In genomic region chr13:48130724-48131123, GRCm38 (mm10) we compare ENCODE assay signal across 8 mouse cellular contexts.
DNase-seq lines count a peak whose midpoint lies in the region; ATAC-seq lines count a peak whose summit lies in the region.

No protein-coding gene starts in this region.

- H3K27me3 ChIP-seq in forebrain, embryonic 13.5 days, result no peaks in the 10 kb centered on the region
- no peaks in the 10 kb centered on the region; the same call in 1 of the 2 replicates for H3K27me3 ChIP-seq in heart, embryonic 15.5 days
- peaks cover 8% of the 10 kb centered on the region for H3K27me3 ChIP-seq in liver, embryonic 11.5 days (replicated peaks; ENCODE audit: control insufficient read depth, insufficient read depth, low read length)
- H3K27me3 ChIP-seq in neural tube, embryonic 13.5 days, result no peaks in the 10 kb centered on the region

- no peak overlapping the region for H3K4me3 ChIP-seq in forebrain, embryonic 13.5 days
- H3K4me3 ChIP-seq in heart, embryonic 15.5 days, result peak overlapping the region; percentile 33
- H3K4me3 ChIP-seq in liver, embryonic 11.5 days (ENCODE audit: low read depth, low read length), result peak overlapping the region; percentile 10; the same call in 1 of the 2 replicates
- H3K4me3 ChIP-seq in neural tube, embryonic 13.5 days, result no peak overlapping the region

- no peaks in the 10 kb centered on the region for H3K36me3 ChIP-seq in forebrain, embryonic 13.5 days (ENCODE audit: poor library complexity, severe bottlenecking)
- H3K36me3 ChIP-seq in heart, embryonic 15.5 days, result no peaks in the 10 kb centered on the region
- no peaks in the 10 kb centered on the region for H3K36me3 ChIP-seq in liver, embryonic 11.5 days (ENCODE audit: control insufficient read depth, insufficient read depth, low read length)
- no peaks in the 10 kb centered on the region for H3K36me3 ChIP-seq in neural tube, embryonic 13.5 days

- peak overlapping the region; percentile 85 for H3K27ac ChIP-seq in forebrain, embryonic 13.5 days
- H3K27ac ChIP-seq in heart, embryonic 15.5 days, result peak overlapping the region; percentile 24; the same call in 1 of the 2 replicates
- H3K27ac ChIP-seq in liver, embryonic 11.5 days (ENCODE audit: low read depth, low read length), result no peak overlapping the region
- peak overlapping the region; percentile 78 for H3K27ac ChIP-seq in neural tube, embryonic 13.5 days (replicated peaks)

- under 1% methylated on average over 17 of the region's 17 CpGs for WGBS in forebrain, embryonic 13.5 days
- 3% methylated on average over 17 of the region's 17 CpGs for WGBS in heart, embryonic 15.5 days
- 9% methylated on average over 17 of the region's 17 CpGs for WGBS in liver, embryonic 11.5 days
- under 1% methylated on average over 17 of the region's 17 CpGs for WGBS in neural tube, embryonic 13.5 days

- H3K9me3 ChIP-seq in forebrain, embryonic 13.5 days (replicated peaks), result 0 out of 2 replicates have a peak, but pooled peaks cover 5% of the 10 kb centered on the region
- H3K9me3 ChIP-seq in heart, embryonic 15.5 days (replicated peaks), result no peaks in the 10 kb centered on the region
- no peaks in the 10 kb centered on the region for H3K9me3 ChIP-seq in liver, embryonic 11.5 days (ENCODE audit: control insufficient read depth, low read length)
- H3K9me3 ChIP-seq in neural tube, embryonic 13.5 days, result no peaks in the 10 kb centered on the region

- peak overlapping the region; percentile 45 for H3K4me2 ChIP-seq in forebrain, embryonic 13.5 days
- peak overlapping the region; percentile 56 for H3K4me2 ChIP-seq in heart, embryonic 15.5 days
- peak overlapping the region; percentile 51 for H3K4me2 ChIP-seq in liver, embryonic 11.5 days
- peak overlapping the region; percentile 41 for H3K4me2 ChIP-seq in neural tube, embryonic 13.5 days

- peaks cover 55% of the 10 kb centered on the region for H3K4me1 ChIP-seq in forebrain, embryonic 13.5 days
- H3K4me1 ChIP-seq in heart, embryonic 15.5 days (replicated peaks), result peaks cover 3% of the 10 kb centered on the region; the same call in 1 of the 2 replicates
- H3K4me1 ChIP-seq in liver, embryonic 11.5 days (replicated peaks; ENCODE audit: control insufficient read depth, insufficient read depth, low read length), result no peaks in the 10 kb centered on the region
- peaks cover 52% of the 10 kb centered on the region for H3K4me1 ChIP-seq in neural tube, embryonic 13.5 days (replicated peaks)

- H3K9ac ChIP-seq in forebrain, embryonic 13.5 days, result no peak overlapping the region
- H3K9ac ChIP-seq in heart, embryonic 15.5 days, result peak overlapping the region; percentile 30
- no peak overlapping the region for H3K9ac ChIP-seq in liver, embryonic 11.5 days (ENCODE audit: low read depth, low read length)
- H3K9ac ChIP-seq in neural tube, embryonic 13.5 days, result no peak overlapping the region

- ATAC-seq in forebrain, embryonic 13.5 days, result peak; percentile 91
- peak; percentile 86 for ATAC-seq in heart, embryonic 15.5 days (replicated peaks; ENCODE audit: insufficient number of reproducible peaks, insufficient read depth, low FRiP score, low read depth)
- ATAC-seq in liver, embryonic 11.5 days (replicated peaks; ENCODE audit: low FRiP score), result no peak
- ATAC-seq in neural tube, embryonic 13.5 days (ENCODE audit: low read depth), result peak; percentile 86

- peak; percentile 5 to 6 for DNase-seq in spleen, adult 18-20 months
- no peak for DNase-seq in spleen, adult 12 weeks (ENCODE audit: low spot score)
- DNase-seq in kidney, postnatal 10 days, result peak; percentile 86
- no peak for DNase-seq in liver, embryonic 11.5 days (ENCODE audit: low spot score)
- peak; percentile 55 to 68 for DNase-seq in urinary bladder, postnatal 4 days (ENCODE audit: low spot score in 2 of 2)

Comparison
In these comparisons a context has a peak if more than half of its experiments do, and no peak if none do; other contexts are left out.
1. DNase-seq: peak in spleen, adult 18-20 months (2 of 2), kidney, postnatal 10 days (single experiment) and urinary bladder, postnatal 4 days (2 of 2); none in spleen, adult 12 weeks (single experiment) and liver, embryonic 11.5 days (single experiment).
2. H3K4me3 ChIP-seq: peak in heart, embryonic 15.5 days (single experiment) and liver, embryonic 11.5 days (single experiment); none in forebrain, embryonic 13.5 days (single experiment) and neural tube, embryonic 13.5 days (single experiment).
3. Peak in every context shown above with its lines, with median percentiles within 50 percentile points of each other: H3K4me2 ChIP-seq.